Mouse (Mus musculus): ENCODE data around the gene Pigu.

Gene Pigu

GRCm38 (mm10) chr2:155236362-155236992, 120.8 kb downstream of the Pigu start, which contains the start of gene Dynlrb1:
TSS of gene Dynlrb1 (plus strand) at chr2:155236533.
- peak; percentile 99 for DNase-seq (ENCODE audit: low spot score)

GRCm38 (mm10) chr2:155235746-155236361, 121.4 kb downstream of the Pigu start:
- peak; percentile 50 for DNase-seq (ENCODE audit: low spot score)
